Mouse (Mus musculus): ENCODE measurements around the gene AC161166.1. TPM values are rescaled to one million over a fixed set of nuclear protein-coding genes. Genes with fewer than 3 reads are reported as not detected.
A peak's percentile ranks its signal among the peaks of the same experiment; 100 is the strongest.

AC161166.1 gene
- polyA plus RNA-seq, 2 experiments: not detected

DNA sequence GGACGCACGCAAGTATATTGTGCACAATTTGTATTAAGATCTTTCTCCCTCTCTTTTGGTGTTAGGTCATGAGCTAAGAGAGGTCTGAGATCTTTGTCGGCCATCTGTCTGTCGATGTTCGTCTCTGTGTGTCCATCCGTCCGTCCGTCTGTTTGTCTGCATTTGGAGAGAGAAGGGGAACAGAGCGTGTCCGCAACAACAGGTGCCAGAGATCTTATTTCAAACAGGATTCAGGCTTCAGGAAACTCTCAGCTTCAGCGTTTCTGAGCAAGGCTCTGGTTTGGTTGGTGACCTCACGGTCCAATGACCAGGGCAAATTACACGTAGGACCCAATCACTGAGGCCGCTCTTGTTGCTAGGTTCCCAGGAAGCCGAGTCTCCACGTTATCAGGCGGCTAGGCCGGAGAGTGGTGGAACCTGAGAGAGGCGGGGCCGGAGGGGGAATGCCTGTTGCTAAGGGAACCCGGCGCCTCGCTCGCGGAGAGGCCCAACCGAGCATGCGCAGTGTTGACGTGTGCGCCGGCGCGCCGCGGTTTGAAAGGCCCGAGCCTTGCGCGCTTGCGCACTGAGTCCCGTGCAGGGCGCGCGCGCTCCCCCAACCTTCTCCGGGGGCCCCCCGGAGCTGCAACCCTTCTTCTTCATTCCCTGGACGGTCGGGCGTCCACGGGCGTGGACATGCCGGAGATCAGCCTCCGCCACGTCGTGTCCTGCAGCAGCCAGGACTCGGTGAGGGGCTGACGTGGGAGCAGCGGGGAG is 34.6 kb upstream of the AC161166.1 start:
- H3K27me3 ChIP-seq (ENCODE audit: control insufficient read depth, insufficient read depth, low read length): no peaks in the 10 kb centered on the region

GRCm38 (mm10) chr7:24546068-24546614 is 33.9 kb upstream of the AC161166.1 start, which contains the start of the genes Pinlyp and Xrcc1:
TSS of gene Pinlyp (minus strand) at chr7:24546118.
TSS of gene Xrcc1 (plus strand) at chr7:24546289.
- DNase-seq (ENCODE audit: low read depth in 3 of 3, low spot score in 3 of 3) (no peak), ATAC-seq (ENCODE audit: insufficient read depth) (no peak)
- TF ChIP-seq EP300 (IDR thresholded peaks at IDR 0.05; ENCODE audit: low read depth) (no peak), CTCF (IDR thresholded peaks at IDR 0.05; ENCODE audit: low read depth) (no peak)
- no peaks in the 10 kb centered on the region for H3K27me3 ChIP-seq (ENCODE audit: control insufficient read depth, insufficient read depth, low read length)
- H3K9me3 ChIP-seq (ENCODE audit: control insufficient read depth, low read length): no peaks in the 10 kb centered on the region
- H3K27ac ChIP-seq: no peak within 1 kb of the TSS; the same call in 1 of the 2 replicates
- peak within 1 kb of the TSS; percentile 87 for H3K4me2 ChIP-seq (ENCODE audit: low read depth)
- peak within 1 kb of the TSS; percentile 89 for H3K9ac ChIP-seq (replicated peaks)
- H3K4me3 ChIP-seq (ENCODE audit: insufficient read depth in 1 of 2, low read depth in 2 of 2, low read length in 2 of 2): peak within 1 kb of the TSS; percentile 92 to 93
- 50% methylated on average over 13 of the region's 13 CpGs for WGBS (ENCODE audit: insufficient replicate concordance)
- H3K4me1 ChIP-seq (replicated peaks; ENCODE audit: control insufficient read depth in 2 of 2, insufficient read depth in 2 of 2, low read length in 1 of 2): peaks cover 0 to 12% of the 10 kb centered on the region in 2 experiments; a peak in 3 of 4 replicates
- peaks cover 2% of the 10 kb centered on the region for H3K36me3 ChIP-seq (replicated peaks; ENCODE audit: control insufficient read depth, insufficient read depth, low read depth)

More for the DNA sequence above, 34.6 kb upstream of the AC161166.1 start:
- 1% methylated on average over 57 of the region's 57 CpGs for WGBS (ENCODE audit: insufficient replicate concordance)
- H3K9me3 ChIP-seq (ENCODE audit: control insufficient read depth, low read length): no peaks in the 10 kb centered on the region
- peak overlapping the region; percentile 33; the same call in 1 of the 2 replicates for H3K27ac ChIP-seq
- peak; percentile 98 to 99 (median 98) for DNase-seq (ENCODE audit: low read depth in 3 of 3, low spot score in 3 of 3)
- ATAC-seq (ENCODE audit: insufficient read depth): peak; percentile 98
- peak overlapping the region; percentile 87 for H3K4me2 ChIP-seq (ENCODE audit: low read depth)
- peaks cover 2% of the 10 kb centered on the region for H3K36me3 ChIP-seq (replicated peaks; ENCODE audit: control insufficient read depth, insufficient read depth, low read depth)
- H3K9ac ChIP-seq (replicated peaks): peak overlapping the region; percentile 89
- H3K4me1 ChIP-seq (replicated peaks; ENCODE audit: control insufficient read depth in 2 of 2, insufficient read depth in 2 of 2, low read length in 1 of 2): peaks cover 0 to 12% of the 10 kb centered on the region in 2 experiments; a peak in 3 of 4 replicates
- H3K4me3 ChIP-seq (ENCODE audit: insufficient read depth in 1 of 2, low read depth in 2 of 2, low read length in 2 of 2): peak overlapping the region; percentile 92 to 93
- TF ChIP-seq EP300 (IDR thresholded peaks at IDR 0.05; ENCODE audit: low read depth) (no peak), CTCF (IDR thresholded peaks at IDR 0.05; ENCODE audit: low read depth) (no peak)

- no peaks in the 10 kb centered on the region for H3K9me3 ChIP-seq (ENCODE audit: control insufficient read depth, low read length)
- no peak overlapping the region for H3K9ac ChIP-seq (replicated peaks)
- H3K4me2 ChIP-seq (ENCODE audit: low read depth): no peak overlapping the region
- H3K4me3 ChIP-seq (ENCODE audit: insufficient read depth in 1 of 2, low read depth in 2 of 2, low read length in 2 of 2): no peak overlapping the region
- peaks cover 2% of the 10 kb centered on the region; the same call in 1 of the 2 replicates for H3K36me3 ChIP-seq (replicated peaks; ENCODE audit: control insufficient read depth, insufficient read depth, low read depth)
- H3K27ac ChIP-seq: no peak overlapping the region
- H3K27me3 ChIP-seq (ENCODE audit: control insufficient read depth, insufficient read depth, low read length): no peaks in the 10 kb centered on the region
- 53% methylated on average over 2 of the region's 2 CpGs for WGBS (ENCODE audit: insufficient replicate concordance)
- no peak for ATAC-seq (ENCODE audit: insufficient read depth)
- no peak for DNase-seq (ENCODE audit: low read depth in 3 of 3, low spot score in 3 of 3)
- no peak for TF ChIP-seq EP300 (IDR thresholded peaks at IDR 0.05; ENCODE audit: low read depth)
- peak; percentile 35; the same call in 1 of the 2 replicates for TF ChIP-seq CTCF (IDR thresholded peaks at IDR 0.05; ENCODE audit: low read depth)
- H3K4me1 ChIP-seq (replicated peaks; ENCODE audit: control insufficient read depth in 2 of 2, insufficient read depth in 2 of 2, low read length in 1 of 2): peaks cover 0 to 11% of the 10 kb centered on the region in 2 experiments; a peak in 3 of 4 replicates
Observed at GRCm38 (mm10) chr7:24544506-24544905, 32.3 kb upstream of the AC161166.1 start.

- TF ChIP-seq CTCF (IDR thresholded peaks at IDR 0.05; ENCODE audit: low read depth) (no peak), EP300 (IDR thresholded peaks at IDR 0.05; ENCODE audit: low read depth) (no peak)
- DNase-seq (ENCODE audit: low read depth in 3 of 3, low spot score in 3 of 3) (no peak), ATAC-seq (ENCODE audit: insufficient read depth) (no peak)
- Histone ChIP-seq H3K27me3 (ENCODE audit: control insufficient read depth, insufficient read depth, low read length) (no peaks in the 10 kb centered on the region), H3K4me3 (ENCODE audit: insufficient read depth in 1 of 2, low read depth in 2 of 2, low read length in 2 of 2) (no peak overlapping the region), H3K9me3 (ENCODE audit: control insufficient read depth, low read length) (no peaks in the 10 kb centered on the region), H3K4me2 (ENCODE audit: low read depth) (no peak overlapping the region), H3K9ac (replicated peaks) (no peak overlapping the region), H3K4me1 (replicated peaks; ENCODE audit: control insufficient read depth in 2 of 2, insufficient read depth in 2 of 2, low read length in 1 of 2) (no peaks in the 10 kb centered on the region), H3K27ac (no peak overlapping the region), H3K36me3 (replicated peaks; ENCODE audit: control insufficient read depth, insufficient read depth, low read depth) (no peaks in the 10 kb centered on the region)
- 78% methylated on average over 4 of the region's 4 CpGs for WGBS (ENCODE audit: insufficient replicate concordance)
Observed at GRCm38 (mm10) chr7:24539686-24540085, 27.4 kb upstream of the AC161166.1 start.

DNA sequence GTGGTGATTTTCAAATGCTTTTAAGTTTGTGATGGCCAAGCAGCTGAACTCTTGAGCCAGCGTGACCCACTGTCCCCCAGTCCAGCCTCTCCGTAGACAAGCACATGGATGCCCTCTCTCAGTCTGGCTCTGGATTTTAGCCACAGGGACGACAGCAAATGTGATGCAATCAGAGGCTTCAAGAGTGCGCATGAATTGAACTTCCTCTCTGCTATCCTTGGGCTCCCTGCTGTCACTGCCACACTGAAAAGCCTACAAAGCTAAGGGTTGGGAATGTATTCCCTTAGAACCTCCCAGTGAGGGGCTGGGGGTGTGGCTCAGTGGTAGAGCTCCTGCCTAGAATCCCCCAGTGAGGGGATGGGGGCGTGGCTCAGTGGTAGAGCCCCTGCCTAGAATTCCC is 26.4 kb upstream of the AC161166.1 start:
- Histone ChIP-seq H3K4me2 (ENCODE audit: low read depth) (no peak overlapping the region), H3K4me1 (replicated peaks; ENCODE audit: control insufficient read depth in 2 of 2, insufficient read depth in 2 of 2, low read length in 1 of 2) (no peaks in the 10 kb centered on the region), H3K36me3 (replicated peaks; ENCODE audit: control insufficient read depth, insufficient read depth, low read depth) (no peaks in the 10 kb centered on the region), H3K27ac (no peak overlapping the region), H3K27me3 (ENCODE audit: control insufficient read depth, insufficient read depth, low read length) (no peaks in the 10 kb centered on the region), H3K4me3 (ENCODE audit: insufficient read depth in 1 of 2, low read depth in 2 of 2, low read length in 2 of 2) (no peak overlapping the region), H3K9me3 (ENCODE audit: control insufficient read depth, low read length) (no peaks in the 10 kb centered on the region), H3K9ac (replicated peaks) (no peak overlapping the region)
- 43% methylated on average over 5 of the region's 5 CpGs for WGBS (ENCODE audit: insufficient replicate concordance)
- no peak for TF ChIP-seq EP300 (IDR thresholded peaks at IDR 0.05; ENCODE audit: low read depth)
- no peak for TF ChIP-seq CTCF (IDR thresholded peaks at IDR 0.05; ENCODE audit: low read depth)
- DNase-seq (ENCODE audit: low read depth in 3 of 3, low spot score in 3 of 3) (no peak), ATAC-seq (ENCODE audit: insufficient read depth) (no peak)

Data from liver, embryonic 14.5 days (tissue).